Mouse (Mus musculus): ENCODE data around the gene Homer2.

Homer2 gene

GRCm38 (mm10) chr7:81707471-81708140, at the start of gene Homer2:
Homer2 (minus strand) TSS chr7:81707527.
- DNase-seq (ENCODE audit: low spot score), result no peak

DNA sequence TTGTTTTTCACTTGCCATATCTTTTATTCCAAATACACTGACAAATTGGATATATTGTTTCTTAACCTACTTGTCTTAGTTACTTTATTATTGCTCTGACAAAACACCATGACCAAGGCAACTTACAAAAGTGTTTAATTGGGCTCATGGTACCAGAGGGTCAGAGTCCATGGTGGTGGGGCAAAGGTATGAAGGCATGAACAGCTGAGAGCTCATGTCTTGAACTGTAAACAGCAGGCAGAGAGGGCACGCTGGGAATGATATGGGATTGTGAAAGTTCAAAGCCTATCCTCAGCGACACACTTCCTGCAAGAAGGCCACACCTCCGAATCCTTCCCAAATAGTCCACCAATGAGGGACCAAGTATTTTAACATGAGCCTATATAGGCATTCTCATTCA, 40.6 kb upstream of the Homer2 start:
- no peak for DNase-seq (ENCODE audit: low spot score)

GRCm38 (mm10) chr7:81744145-81744544, 36.8 kb upstream of the Homer2 start:
- DNase-seq (ENCODE audit: low spot score), result peak; percentile 55

GRCm38 (mm10) chr7:81740010-81740409, 32.7 kb upstream of the Homer2 start:
- no peak for DNase-seq (ENCODE audit: low spot score)

DNA sequence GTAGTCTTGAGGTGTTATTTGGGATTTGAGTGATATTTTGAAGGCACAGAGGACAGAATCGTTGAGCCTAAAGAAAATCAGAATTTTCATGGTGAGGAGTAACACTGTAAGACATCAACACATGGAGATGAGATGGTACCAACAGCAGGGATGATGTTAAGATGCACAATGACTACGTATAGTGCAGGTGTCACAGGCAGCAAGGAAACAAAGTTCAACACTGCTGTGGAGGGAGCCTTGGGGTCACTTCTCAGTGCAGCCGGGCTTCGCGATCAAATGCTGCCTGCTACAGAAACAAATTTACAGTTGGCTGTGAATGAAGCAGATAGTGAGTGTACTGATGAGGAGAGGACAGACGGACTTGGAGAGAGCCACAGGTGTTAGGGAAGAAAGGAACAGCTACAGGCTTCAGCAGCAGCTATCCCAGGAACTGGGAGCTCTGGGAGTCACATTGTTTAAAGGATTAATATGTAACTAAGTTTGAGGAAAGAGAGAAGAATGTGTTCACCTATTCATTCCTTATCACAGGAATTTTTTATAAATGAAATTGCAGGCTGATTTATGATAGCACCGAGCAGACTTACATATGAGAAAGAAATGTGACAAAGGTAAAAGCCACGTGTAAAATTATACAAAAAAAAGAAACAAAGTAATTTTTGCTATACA, 31.5 kb upstream of the Homer2 start:
- DNase-seq (ENCODE audit: low spot score), result no peak

GRCm38 (mm10) chr7:81735300-81736048, 28.1 kb upstream of the Homer2 start:
- no peak for DNase-seq (ENCODE audit: low spot score)

DNA sequence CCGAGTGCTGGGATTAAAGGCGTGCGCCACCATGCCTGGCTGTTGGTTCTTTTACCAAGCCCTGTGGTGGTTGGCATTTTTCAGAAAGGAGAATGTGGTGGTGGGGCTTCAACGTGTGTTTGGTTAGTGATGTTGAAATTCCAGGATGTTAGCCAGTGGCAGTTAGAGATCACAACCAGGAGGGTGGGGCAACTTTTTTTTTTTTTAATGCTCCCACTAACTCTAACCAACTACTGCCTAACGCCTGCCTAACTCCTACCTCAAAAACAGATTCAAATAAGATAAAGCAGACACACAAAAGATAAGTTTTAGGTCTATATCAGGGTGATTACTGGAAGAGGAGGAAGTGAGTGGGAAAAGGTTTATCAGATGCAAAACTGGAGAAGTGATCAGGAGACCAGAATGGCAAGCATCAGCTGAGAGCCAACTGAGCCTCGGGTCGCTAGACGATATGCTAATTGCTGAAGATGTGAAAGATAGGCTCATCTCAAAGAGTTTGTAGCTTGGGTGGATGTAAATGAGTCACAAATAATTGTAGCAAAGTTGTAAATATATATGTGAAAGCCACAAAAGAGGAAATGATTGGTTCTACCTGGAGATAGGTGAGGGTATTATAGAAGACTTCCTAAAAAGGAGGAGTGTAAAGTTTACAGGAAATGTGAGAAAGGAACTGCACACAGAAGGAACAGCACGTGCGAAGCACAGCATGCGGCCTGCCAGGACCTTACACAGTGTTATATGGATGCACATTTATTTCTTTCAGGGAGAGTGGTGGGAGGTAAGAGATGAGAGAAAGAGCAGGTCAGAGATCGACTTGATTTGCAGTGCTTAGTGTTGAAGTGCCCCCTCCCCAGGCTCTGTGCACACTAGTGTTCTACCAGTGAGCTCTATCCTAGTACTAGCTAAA, 25.1 kb upstream of the Homer2 start:
- no peak for DNase-seq (ENCODE audit: low spot score)

GRCm38 (mm10) chr7:81731181-81731651, 23.9 kb upstream of the Homer2 start:
- DNase-seq (ENCODE audit: low spot score), result no peak

DNA sequence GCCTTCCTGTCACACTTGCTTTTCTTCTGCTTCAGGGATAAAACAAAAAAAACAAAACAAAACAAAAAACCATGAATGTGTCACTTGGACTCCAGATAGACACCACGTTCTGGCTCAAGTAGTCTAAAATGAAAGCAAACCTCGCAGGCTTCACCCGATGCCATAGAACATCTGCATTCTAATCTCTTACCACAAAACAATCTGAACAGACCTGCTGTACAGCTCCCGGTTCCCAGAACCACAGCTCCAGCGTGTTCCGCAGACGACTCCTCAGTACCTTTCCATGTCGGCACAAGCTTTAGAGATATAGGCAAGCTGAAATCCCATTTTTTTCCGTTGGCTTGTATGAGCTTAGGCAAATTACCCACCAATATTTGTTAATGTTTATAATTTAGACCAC, 22.5 kb upstream of the Homer2 start:
- no peak for DNase-seq (ENCODE audit: low spot score)

DNA sequence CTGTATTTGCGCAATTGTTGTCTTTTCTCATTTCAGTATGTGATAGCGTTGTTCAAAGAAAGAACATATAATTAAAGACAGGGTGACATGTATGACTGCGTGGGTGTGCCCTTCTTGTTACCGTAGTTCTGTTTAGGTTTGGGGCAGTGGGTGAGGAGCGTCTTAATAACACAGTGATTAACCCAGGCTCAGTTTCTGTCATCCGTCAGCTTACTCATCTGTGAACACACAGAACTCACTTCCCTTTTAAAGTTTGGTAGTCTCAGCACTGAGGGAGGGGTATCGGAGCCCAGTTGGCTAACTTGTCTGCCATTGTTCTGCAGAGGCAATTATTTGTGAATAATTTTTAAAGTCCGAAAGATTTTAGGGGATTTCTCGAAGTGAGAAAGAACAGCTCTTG, 20.4 kb upstream of the Homer2 start:
- DNase-seq (ENCODE audit: low spot score), result no peak

DNA sequence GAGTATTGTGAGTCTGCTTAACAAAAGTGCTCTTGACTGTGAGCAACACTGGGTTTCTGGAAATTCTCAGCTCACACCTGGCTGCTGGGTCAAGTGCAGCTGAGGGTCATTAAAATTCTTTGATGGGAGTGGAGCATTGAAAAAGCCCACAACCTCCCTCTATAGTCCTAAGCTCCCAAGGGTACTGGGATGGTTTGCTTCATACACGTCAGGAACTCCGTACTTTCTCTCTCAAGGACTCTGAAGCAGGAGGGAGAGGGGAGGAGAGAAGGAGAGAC, 19.3 kb upstream of the Homer2 start:
- DNase-seq (ENCODE audit: low spot score), result no peak

GRCm38 (mm10) chr7:81725986-81726727, 18.8 kb upstream of the Homer2 start:
- no peak for DNase-seq (ENCODE audit: low spot score)

GRCm38 (mm10) chr7:81723851-81724250, 16.5 kb upstream of the Homer2 start:
- DNase-seq (ENCODE audit: low spot score), result no peak

DNA sequence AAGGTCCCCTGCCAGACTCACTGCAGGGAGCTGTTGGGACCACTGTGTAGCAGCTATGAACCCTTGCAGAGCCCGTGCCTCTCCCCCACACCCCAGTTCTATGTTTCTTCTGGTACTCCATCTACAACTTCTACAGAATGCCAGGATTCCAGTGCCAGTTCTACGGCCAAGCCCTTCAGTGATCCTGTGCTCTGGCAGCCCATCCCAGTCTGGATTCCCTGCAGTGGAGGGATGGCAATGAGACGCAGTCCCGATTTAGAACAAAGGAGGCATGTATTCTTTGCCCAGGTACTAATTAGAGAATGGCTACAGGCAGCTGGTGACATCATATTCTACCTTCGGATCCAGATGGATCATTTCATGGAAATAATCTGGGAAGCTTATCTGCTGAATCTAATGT, 13.9 kb upstream of the Homer2 start:
- no peak for DNase-seq (ENCODE audit: low spot score)

DNA sequence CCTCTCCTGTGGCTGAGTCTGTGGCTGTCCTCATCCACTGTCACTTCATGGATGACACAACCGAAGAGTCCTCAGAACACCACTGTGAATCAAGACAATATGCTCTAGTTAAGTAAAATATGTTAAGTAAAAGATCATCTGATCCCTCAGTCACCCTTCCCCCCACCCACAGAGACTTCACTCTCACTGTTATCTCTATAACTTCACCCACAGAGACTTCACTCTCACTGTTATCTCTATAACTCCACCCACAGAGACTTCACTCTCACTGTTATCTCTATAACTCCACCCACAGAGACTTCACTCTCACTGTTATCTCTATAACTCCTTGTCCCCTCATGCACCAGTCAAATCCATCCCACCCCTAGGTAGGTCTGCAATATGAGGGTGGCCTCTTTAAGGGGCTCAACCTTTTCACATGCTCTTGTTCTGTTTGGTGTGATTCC, 11.9 kb upstream of the Homer2 start:
- DNase-seq (ENCODE audit: low spot score), result no peak

GRCm38 (mm10) chr7:81718657-81719056, 11.3 kb upstream of the Homer2 start:
- no peak for DNase-seq (ENCODE audit: low spot score)

DNA sequence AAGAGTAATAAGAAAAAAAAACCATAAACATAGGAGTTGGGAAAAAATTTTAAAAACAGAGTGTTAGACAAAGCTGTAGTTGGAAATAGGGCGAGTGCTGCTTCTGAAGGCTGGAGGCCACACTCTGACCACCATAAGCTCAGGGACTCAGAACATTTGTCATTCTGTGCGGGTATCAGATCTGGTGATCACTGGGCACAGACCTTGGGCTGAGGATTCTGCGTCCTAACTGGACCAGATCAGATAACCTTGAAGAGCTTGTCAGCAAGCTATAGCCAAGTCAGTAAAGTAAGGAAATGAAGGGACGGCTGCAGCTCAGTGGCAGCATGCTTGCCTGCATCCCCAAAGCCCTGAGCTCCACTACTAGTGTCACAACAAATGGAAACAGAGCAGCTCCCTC, 2.8 kb upstream of the Homer2 start:
- no peak for DNase-seq (ENCODE audit: low spot score)

DNA sequence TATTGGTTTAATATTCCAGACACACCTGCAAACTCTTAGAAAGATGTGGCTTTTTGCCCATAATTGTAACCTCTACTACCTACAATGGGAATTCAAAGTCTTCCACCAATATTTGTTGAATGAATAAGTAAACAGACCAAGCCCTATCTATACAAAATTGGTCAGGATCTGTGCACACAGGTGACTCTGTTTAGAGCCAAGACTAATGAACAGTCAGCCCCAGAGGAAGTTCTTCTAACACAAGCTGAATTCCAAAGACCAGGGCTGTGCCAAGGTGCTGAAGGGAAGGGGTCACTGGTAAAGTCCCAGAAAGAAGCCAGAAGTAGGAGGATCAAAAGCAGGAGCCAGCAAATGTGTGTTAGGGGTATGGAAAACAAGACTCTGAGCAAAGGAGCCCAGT, 838 bp upstream of the Homer2 start:
- DNase-seq (ENCODE audit: low spot score), result no peak

GRCm38 (mm10) chr7:81706416-81707391, 623 bp downstream of the Homer2 start:
- DNase-seq (ENCODE audit: low spot score), result peak; percentile 51

DNA sequence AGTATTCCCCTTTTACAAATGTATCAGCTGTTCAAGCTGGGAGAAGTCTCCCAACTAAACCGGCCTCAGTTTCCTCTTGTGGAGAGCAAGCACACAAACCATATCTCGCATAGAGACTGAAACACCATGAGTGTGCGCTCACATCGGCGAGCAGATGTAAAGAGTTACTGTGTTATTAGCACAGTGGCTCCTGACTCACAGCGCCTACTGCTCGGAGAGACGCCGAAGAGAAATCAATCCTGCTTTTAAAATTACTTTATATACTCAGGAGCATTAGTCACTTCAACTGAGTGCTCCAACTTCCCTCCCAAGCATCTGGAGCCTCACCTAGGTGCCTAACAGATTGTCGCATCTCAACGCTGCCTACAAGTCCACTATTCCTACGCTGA, 1.3 kb downstream of the Homer2 start:
- DNase-seq (ENCODE audit: low spot score), result no peak
